Mouse (Mus musculus) liver, postnatal 0 days (tissue): ENCODE results near the gene Timeless.

Experiments used
- CTCF ChIP-seq: sonication (generic); IDR thresholded peaks from 2 replicates; pipeline ENCODE4 v1.5.1; 2016; ENCODE audit warnings: antibody characterized with exemption, low read depth
- EP300 ChIP-seq: IDR thresholded peaks from 2 replicates; pipeline ENCODE4 v1.6.1; 2016; ENCODE audit warnings: antibody characterized with exemption, low read depth, mild to moderate bottlenecking

GRCm38 (mm10) chr10:128194551-128195461 is 37.1 kb upstream of the Timeless start:
- TF ChIP-seq CTCF (no peak), EP300 (no peak)
